Mouse (Mus musculus) forebrain, embryonic 16.5 days (tissue): Measurements from ENCODE around the gene Klhl36. TPM values are rescaled to one million over a fixed set of nuclear protein-coding genes. Genes with fewer than 3 reads are reported as not detected.

Experiments
- ATAC-seq: fragments of 200-750 bp; cut with Nextera tagmentation; 2 replicates; pipeline ENCODE4 v1.8.0; 2017; ENCODE audit warnings: mild to moderate bottlenecking, moderate library complexity
- H3K27ac ChIP-seq: fragments of 300-500 bp; sonication (generic); 2 replicates; pipeline ENCODE4 v1.5.1; 2014; ENCODE audit warnings: low read length, control low read depth
- H3K27me3 ChIP-seq: fragments of 300-500 bp; sonication (generic); replicated peaks from 2 replicates; pipeline ENCODE4 v1.6.1; 2014; ENCODE audit warnings: low read length; ENCODE audit not compliant: control insufficient read depth, insufficient read depth
- H3K36me3 ChIP-seq: fragments of 300-500 bp; sonication (generic); 2 replicates; pipeline ENCODE4 v1.6.1; 2014; ENCODE audit not compliant: control insufficient read depth, insufficient read depth
- H3K4me1 ChIP-seq: fragments of 300-500 bp; sonication (generic); replicated peaks from 2 replicates; pipeline ENCODE4 v1.6.1; 2014; ENCODE audit warnings: low read length; ENCODE audit not compliant: control insufficient read depth, insufficient read depth
- H3K4me2 ChIP-seq: fragments of 300-500 bp; sonication (generic); 2 replicates; pipeline ENCODE4 v1.6.1; 2014; ENCODE audit warnings: mild to moderate bottlenecking, low read length, control low read depth
- H3K4me3 ChIP-seq: fragments of 300-500 bp; sonication (generic); replicated peaks from 2 replicates; pipeline ENCODE4 v1.5.1; 2014; ENCODE audit warnings: mild to moderate bottlenecking, low read length, control low read depth
- H3K9ac ChIP-seq: fragments of 300-500 bp; sonication (generic); replicated peaks from 2 replicates; pipeline ENCODE4 v1.6.1; 2014; ENCODE audit warnings: low read depth, low read length, control low read depth
- H3K9me3 ChIP-seq: fragments of 300-500 bp; sonication (generic); 2 replicates; pipeline ENCODE4 v1.6.1; 2016; ENCODE audit warnings: low read length; ENCODE audit not compliant: control insufficient read depth
- WGBS: fragments of 180-500 bp; shearing (Covaris S2); extraction: QIAGEN DNeasy Blood & Tissue Kit; methylation state at CpG from one replicate; pipeline ENCODE4 v1.1.7; 2014; 5-methylcytosine and 5-hydroxymethylcytosine counted together
- polyA plus RNA-seq: library from polyadenylated mRNA; unstranded; fragments of >200 nt; fragmentation: Nextera tagmentation; extraction: Ambion mirVana; gene quantifications from 2 replicates; pipeline ENCODE4 v1.2.1, GENCODE M21; 2015

The Klhl36 gene
- polyA plus RNA-seq = 15.2 and 19.1 TPM in 2 replicates

DNA sequence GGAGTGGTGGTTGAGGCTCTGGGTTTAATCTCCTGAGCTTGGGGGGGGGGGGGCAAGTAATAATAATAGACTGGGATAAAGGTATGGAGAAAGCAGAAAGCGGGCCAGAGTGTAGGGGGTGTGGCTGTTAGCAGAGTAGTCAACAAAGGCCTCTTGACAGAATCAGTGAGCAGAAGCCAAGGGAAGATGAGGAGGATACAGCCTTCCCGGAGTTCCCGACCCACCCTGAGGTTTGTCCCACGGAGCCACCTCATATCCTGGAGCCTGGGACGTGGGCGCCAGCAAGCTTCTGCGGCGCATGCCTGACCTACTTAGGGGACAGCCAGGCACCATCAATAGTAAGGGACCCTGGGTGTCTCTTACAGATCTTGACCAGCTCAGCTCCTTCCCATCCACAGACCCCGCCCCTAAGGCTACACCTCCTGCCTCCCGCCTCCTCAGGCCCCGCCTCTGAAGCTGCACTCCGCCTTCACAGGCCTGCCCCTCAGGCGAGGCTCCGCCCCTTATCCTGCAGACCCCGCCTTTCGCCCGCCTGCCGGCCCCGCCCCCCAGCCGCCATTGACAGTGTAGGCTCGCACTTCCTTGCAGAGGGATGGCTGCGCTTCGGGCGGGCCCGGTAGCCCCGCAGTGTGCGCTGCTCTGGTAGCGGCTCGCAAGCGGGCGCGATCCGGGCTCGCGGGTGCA lies at the start of gene Klhl36:
Gene Klhl36, plus strand, starts transcription at position 561 of the 684 bp plus-strand sequence.
- peaks cover 14% of the 10 kb centered on the region for H3K4me1 ChIP-seq
- peak within 1 kb of the TSS; percentile 44; the same call in 1 of the 2 replicates for H3K27ac ChIP-seq
- H3K4me3 ChIP-seq = peak within 1 kb of the TSS; percentile 77

DNA sequence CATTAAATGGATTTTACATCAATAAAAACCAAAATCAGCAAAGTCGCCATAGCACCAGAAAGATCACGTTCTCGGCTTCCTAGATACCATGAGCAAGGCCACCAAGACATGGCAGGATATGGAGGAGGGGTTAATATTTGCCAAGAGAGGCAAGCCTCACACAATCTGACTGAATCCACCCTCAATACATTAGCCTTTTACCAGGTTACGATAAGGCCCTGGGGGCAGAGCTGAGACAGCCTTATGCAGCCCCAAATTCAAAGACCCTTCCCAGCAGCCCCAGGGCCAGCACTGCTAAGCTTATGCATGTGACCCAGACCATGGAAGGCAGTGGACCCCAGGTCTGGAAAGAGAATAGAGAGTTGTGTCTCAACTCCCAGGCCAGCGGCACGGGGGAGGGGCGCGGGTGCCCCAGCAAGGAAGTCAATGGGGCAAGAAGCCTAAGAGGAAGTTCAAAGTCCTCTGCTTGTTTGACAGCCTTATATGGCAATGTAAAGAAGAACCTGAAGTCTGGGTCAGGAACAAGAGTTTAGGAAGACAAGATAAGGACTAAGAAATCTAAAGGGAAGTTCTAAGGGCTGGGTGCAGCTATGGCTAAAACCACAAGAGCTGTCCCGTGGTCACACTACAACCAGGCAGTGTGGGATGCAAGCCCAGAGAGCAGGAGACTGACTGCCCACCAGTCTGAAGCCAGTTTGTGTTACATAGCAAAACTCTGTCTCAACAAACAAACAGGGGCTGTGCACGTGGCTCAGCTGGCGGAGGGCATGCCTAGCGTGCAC lies 49.2 kb upstream of the Klhl36 start:
- Histone ChIP-seq H3K9me3 (no peaks in the 10 kb centered on the region), H3K4me3 (no peak overlapping the region), H3K27me3 (no peaks in the 10 kb centered on the region), H3K4me1 (peaks cover 29% of the 10 kb centered on the region), H3K9ac (no peak overlapping the region), H3K36me3 (peaks cover 3% of the 10 kb centered on the region; the same call in 1 of the 2 replicates), H3K27ac (no peak overlapping the region), H3K4me2 (no peak overlapping the region)
- WGBS = 86% methylated on average over 12 of the region's 12 CpGs
- ATAC-seq = no peak

More for the DNA sequence above, at the start of gene Klhl36:
- Histone ChIP-seq H3K4me2 (peak within 1 kb of the TSS; percentile 87), H3K27me3 (no peaks in the 10 kb centered on the region), H3K36me3 (no peaks in the 10 kb centered on the region), H3K9ac (peak within 1 kb of the TSS; percentile 90), H3K9me3 (no peaks in the 10 kb centered on the region)
- WGBS = 2% methylated on average over 34 of the region's 35 CpGs
- peak; percentile 97 for ATAC-seq

DNA sequence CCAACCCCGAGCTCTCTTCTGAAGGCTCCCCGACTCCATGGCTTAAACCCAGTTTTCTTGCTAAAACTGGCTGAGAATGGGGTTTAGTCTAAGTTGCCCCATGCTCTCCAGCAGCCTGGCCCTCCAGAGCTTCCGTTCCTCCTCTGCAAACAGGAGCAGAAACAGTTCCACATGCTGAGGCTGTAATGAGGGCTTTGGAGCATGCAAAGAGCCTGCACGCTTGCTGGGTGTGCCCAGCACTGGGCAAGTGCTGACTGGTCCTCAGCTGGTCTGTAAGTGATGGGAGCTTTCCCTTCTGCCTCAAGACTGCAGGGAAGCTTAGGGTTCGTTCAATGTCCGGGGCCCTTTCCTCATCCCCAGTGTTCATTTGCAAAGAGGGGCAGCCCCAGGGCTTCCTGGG lies 45.8 kb upstream of the Klhl36 start:
- H3K4me1 ChIP-seq = peaks cover 11% of the 10 kb centered on the region
- H3K27ac ChIP-seq = no peak overlapping the region
- no peak overlapping the region for H3K4me3 ChIP-seq
- no peak overlapping the region for H3K9ac ChIP-seq
- no peaks in the 10 kb centered on the region for H3K27me3 ChIP-seq
- no peaks in the 10 kb centered on the region for H3K9me3 ChIP-seq
- 74% methylated on average over 6 of the region's 6 CpGs for WGBS
- ATAC-seq = no peak
- no peaks in the 10 kb centered on the region for H3K36me3 ChIP-seq
- H3K4me2 ChIP-seq = no peak overlapping the region

DNA sequence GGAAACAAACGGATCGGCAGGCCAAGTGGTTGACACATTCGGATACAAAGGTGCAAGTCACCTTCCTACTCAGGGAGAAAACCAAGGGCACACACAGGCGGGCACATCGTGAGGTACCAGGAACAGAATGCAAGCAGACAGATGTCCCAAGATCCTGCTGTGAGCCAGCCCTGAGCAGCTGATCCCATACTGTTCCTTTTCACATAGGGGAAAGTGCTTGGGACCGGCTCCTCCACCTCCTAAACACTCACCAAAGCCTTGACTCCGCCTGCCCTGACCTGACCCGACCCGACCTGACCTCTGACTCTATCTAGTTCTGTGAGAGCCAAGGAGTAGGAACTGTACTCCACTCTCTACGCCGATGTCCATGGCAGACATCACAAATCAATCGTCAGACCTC lies 44.6 kb upstream of the Klhl36 start:
- WGBS = 46% methylated on average over 12 of the region's 12 CpGs
- ATAC-seq = no peak
- no peak overlapping the region for H3K4me2 ChIP-seq
- H3K9me3 ChIP-seq = no peaks in the 10 kb centered on the region
- no peak overlapping the region for H3K27ac ChIP-seq
- no peaks in the 10 kb centered on the region for H3K27me3 ChIP-seq
- peaks cover 4% of the 10 kb centered on the region for H3K4me1 ChIP-seq
- no peak overlapping the region for H3K4me3 ChIP-seq
- no peak overlapping the region for H3K9ac ChIP-seq
- H3K36me3 ChIP-seq = peaks cover 6% of the 10 kb centered on the region; the same call in 1 of the 2 replicates

DNA sequence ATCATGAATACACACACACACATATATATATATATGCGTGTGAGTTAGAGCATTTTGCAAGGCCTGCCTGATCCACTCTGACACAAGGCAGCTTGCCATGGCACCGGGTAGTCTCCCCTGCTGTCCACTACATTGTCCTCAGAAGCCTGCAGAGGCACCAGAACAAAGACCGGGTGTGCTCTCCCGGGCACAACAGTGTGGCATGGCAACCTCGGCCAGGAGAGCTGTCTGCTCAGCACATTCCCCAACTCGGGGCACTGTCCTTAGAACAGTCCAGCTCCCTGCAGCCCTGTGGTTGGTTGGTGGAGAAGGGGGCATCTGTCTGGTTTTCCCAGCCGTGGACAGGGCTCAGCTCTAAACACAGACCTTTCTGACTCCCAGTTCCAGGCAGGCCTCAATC lies 42.8 kb upstream of the Klhl36 start:
- H3K9ac ChIP-seq = 0 out of 2 replicates have a peak overlapping the region, but pooled peaks have one; percentile 26
- no peaks in the 10 kb centered on the region for H3K9me3 ChIP-seq
- no peaks in the 10 kb centered on the region for H3K27me3 ChIP-seq
- WGBS = 65% methylated on average over 7 of the region's 7 CpGs
- no peak for ATAC-seq
- H3K4me3 ChIP-seq = no peak overlapping the region
- no peak overlapping the region for H3K4me2 ChIP-seq
- H3K36me3 ChIP-seq = peaks cover 7% of the 10 kb centered on the region; the same call in 1 of the 2 replicates
- peaks cover 6% of the 10 kb centered on the region for H3K4me1 ChIP-seq
- no peak overlapping the region for H3K27ac ChIP-seq

DNA sequence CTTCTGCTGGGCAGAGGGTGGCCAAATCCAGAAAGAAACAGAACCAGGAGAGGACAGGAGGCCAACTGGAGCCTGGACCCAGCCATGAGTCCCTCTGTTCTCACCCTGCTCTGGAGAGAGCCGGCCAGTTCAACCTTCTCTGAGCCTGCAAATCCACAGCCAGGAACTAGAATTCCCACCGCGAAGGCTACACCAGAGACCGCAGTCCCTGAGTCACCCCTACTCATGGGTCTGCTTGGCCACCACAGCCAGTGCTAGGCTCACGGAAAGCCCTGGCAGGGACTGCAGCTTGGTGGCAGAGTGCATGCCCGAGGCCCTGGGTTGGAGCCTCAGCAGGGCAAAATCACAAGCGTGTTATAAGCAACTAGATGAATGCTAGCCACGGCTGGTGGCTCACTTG lies 42.1 kb upstream of the Klhl36 start:
- Histone ChIP-seq H3K27me3 (no peaks in the 10 kb centered on the region), H3K9me3 (no peaks in the 10 kb centered on the region), H3K9ac (no peak overlapping the region), H3K36me3 (peaks cover 7% of the 10 kb centered on the region; the same call in 1 of the 2 replicates), H3K4me2 (no peak overlapping the region), H3K4me1 (peaks cover 8% of the 10 kb centered on the region), H3K27ac (no peak overlapping the region), H3K4me3 (no peak overlapping the region)
- ATAC-seq = no peak
- 93% methylated on average over 8 of the region's 8 CpGs for WGBS

DNA sequence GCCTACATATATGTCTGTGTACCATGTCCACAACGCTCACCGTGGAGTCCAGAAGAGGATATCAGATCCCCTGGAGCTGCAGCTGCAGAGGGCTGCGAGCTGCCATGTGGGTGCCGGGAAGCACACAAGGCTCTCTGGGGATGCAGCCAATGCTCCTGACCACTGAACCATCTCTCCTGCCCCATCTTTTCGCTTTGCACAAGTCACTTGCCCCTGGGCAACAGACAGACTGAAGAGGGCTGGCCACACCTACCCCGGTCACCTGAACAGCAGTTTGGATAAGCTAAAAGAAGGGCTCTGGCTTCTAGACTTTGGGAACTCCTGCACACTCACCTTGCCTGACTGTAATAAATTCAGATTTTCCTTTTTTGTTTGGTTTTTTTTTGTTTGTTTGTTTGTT lies 40.4 kb upstream of the Klhl36 start:
- no peaks in the 10 kb centered on the region for H3K27me3 ChIP-seq
- peaks cover 11% of the 10 kb centered on the region for H3K4me1 ChIP-seq
- H3K4me3 ChIP-seq = no peak overlapping the region
- no peak for ATAC-seq
- peaks cover 7% of the 10 kb centered on the region; the same call in 1 of the 2 replicates for H3K36me3 ChIP-seq
- no peak overlapping the region for H3K27ac ChIP-seq
- H3K4me2 ChIP-seq = no peak overlapping the region
- no peak overlapping the region for H3K9ac ChIP-seq
- 95% methylated on average over 6 of the region's 6 CpGs for WGBS
- no peaks in the 10 kb centered on the region for H3K9me3 ChIP-seq

DNA sequence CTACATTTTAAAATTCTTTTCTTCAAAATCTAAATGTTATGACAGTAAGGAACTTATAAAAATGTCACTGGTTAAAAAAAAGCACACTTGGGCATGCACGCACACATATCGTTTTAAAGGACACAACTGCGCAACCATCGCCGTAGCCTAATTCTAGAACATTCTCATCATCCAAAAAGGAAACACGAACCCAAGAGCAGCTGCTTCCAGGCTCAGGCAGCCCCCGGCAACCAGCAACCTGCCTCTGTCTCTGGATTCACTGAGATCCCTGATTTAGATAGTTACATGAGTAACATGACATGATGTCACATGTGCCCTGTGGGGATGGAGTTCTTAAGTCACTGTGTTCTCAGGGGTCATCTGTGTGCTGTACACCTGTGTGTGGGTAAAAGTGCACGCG lies 38.8 kb upstream of the Klhl36 start:
- no peak for ATAC-seq
- H3K4me1 ChIP-seq = peaks cover 13% of the 10 kb centered on the region
- no peak overlapping the region for H3K9ac ChIP-seq
- H3K9me3 ChIP-seq = no peaks in the 10 kb centered on the region
- WGBS = 96% methylated on average over 9 of the region's 9 CpGs
- no peaks in the 10 kb centered on the region for H3K27me3 ChIP-seq
- no peak overlapping the region for H3K4me3 ChIP-seq
- H3K36me3 ChIP-seq = peaks cover 7% of the 10 kb centered on the region; the same call in 1 of the 2 replicates
- H3K27ac ChIP-seq = no peak overlapping the region
- H3K4me2 ChIP-seq = no peak overlapping the region

DNA sequence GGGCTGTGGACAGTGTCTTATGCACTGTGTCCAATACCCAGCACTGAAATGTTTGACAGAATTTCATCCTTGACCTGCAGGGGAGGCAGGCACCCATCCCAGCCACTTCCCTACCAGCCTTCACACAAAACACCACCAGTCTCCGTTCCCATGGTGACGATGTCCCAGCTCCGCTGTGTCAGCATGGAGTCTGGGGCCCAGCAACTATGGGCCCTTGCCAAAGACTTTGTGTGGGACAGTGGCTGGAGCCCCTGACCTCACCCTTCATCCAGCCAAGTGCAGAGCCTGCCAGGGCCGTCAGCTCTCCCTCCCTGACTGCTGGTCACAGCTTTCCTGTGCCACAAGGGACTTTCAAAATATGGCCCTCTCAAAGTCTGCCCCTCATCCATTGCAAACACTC lies 38.0 kb upstream of the Klhl36 start:
- 29% methylated on average over 4 of the region's 4 CpGs for WGBS
- Histone ChIP-seq H3K27me3 (no peaks in the 10 kb centered on the region), H3K36me3 (peaks cover 7% of the 10 kb centered on the region; the same call in 1 of the 2 replicates), H3K4me3 (no peak overlapping the region), H3K4me2 (no peak overlapping the region), H3K4me1 (peaks cover 13% of the 10 kb centered on the region), H3K27ac (no peak overlapping the region), H3K9ac (no peak overlapping the region), H3K9me3 (no peaks in the 10 kb centered on the region)
- peak; percentile 57; the same call in 1 of the 2 replicates for ATAC-seq
